Mouse (Mus musculus): ENCODE measurements at regions not wholly inside any gene's neighbourhood (a gene's known extent, or its start where the extent isn't known, plus 50 kb on each side); places are given as distances from the start of the nearest gene placed in this dataset.

DNA sequence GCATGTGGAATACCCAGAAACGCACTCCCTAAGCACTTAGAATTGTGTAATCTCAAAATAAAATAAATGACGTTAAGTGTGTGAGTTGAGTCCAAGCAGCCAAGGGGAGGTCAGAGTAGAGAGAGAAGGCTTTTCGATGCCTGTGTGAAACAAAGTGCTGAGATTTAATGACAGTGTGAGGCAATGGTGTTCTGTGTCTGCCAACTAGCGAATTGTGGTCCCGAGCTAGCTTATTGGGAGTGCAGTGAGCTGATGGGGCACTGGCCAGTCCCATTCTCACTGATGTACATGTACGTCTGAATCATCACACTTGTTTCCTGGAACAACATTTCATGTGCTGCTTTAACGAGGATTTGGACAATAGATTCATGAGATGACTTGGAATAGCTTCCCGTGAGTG, 234.7 kb upstream of the Gm12728 start:
- no peak for ATAC-seq (ENCODE audit: low FRiP score)
- no peak overlapping the region for H3K4me2 ChIP-seq (replicated peaks)
- no peak overlapping the region for H3K4me3 ChIP-seq (replicated peaks; ENCODE audit: low read length)
- H3K4me1 ChIP-seq (replicated peaks; ENCODE audit: control insufficient read depth, insufficient read depth, low read length) = no peaks in the 10 kb centered on the region
- H3K27me3 ChIP-seq (ENCODE audit: control insufficient read depth, insufficient read depth, low read length) = no peaks in the 10 kb centered on the region
- H3K36me3 ChIP-seq (replicated peaks; ENCODE audit: control insufficient read depth, insufficient read depth) = no peaks in the 10 kb centered on the region
- no peak for DNase-seq (ENCODE audit: low spot score)
- no peak overlapping the region for H3K27ac ChIP-seq
- H3K9ac ChIP-seq = no peak overlapping the region
- no peaks in the 10 kb centered on the region for H3K9me3 ChIP-seq (ENCODE audit: control insufficient read depth, low read length)
- 87% methylated on average over 8 of the region's 8 CpGs for WGBS

DNA sequence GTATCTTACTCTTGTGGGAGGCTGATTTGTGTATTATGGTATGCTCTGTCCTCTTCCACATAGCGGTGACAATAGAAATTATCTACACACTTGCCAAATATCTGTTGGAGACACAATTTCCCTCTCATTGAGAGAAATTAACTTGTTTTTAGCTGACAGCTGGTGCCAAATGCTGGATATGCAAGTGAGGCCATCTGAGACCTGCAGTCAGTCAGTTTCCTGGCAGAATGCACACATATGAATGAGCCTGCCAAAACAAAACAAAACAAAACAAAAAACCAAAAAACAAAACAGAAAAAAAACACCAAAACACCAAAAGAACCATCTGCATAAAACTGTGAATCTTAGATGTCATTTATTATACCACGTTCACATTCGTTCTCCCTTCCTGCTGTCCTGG, 233.7 kb upstream of the Gm12728 start:
- no peak overlapping the region for H3K27ac ChIP-seq
- H3K9me3 ChIP-seq (ENCODE audit: control insufficient read depth, low read length) = no peaks in the 10 kb centered on the region
- no peaks in the 10 kb centered on the region for H3K36me3 ChIP-seq (replicated peaks; ENCODE audit: control insufficient read depth, insufficient read depth)
- 93% methylated on average over 3 of the region's 3 CpGs for WGBS
- no peak overlapping the region for H3K4me3 ChIP-seq (replicated peaks; ENCODE audit: low read length)
- peak; percentile 26 for DNase-seq (ENCODE audit: low spot score)
- ATAC-seq (ENCODE audit: low FRiP score) = no peak
- H3K9ac ChIP-seq = no peak overlapping the region
- no peaks in the 10 kb centered on the region for H3K27me3 ChIP-seq (ENCODE audit: control insufficient read depth, insufficient read depth, low read length)
- no peak overlapping the region for H3K4me2 ChIP-seq (replicated peaks)
- H3K4me1 ChIP-seq (replicated peaks; ENCODE audit: control insufficient read depth, insufficient read depth, low read length) = no peaks in the 10 kb centered on the region

DNA sequence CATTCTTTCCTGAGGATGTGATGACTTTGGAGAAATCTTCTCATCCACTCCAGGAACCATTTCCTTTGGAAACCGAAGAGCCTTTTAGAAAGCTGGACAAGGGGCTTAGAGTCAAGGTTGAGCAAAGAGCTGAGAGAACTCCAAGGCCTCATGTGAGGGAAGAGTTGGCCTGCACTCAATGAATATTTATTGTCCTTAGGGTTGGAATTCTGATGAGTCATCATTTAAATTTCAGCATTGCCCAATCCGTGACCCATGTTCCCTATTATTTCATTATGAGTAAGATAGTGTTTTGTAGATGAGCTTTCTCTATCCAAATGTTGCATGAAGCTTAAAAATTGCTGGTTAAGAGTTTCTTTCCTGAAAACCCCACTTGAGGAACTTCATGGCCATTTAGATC, 232.3 kb upstream of the Gm12728 start:
- Histone ChIP-seq H3K9me3 (ENCODE audit: control insufficient read depth, low read length) (no peaks in the 10 kb centered on the region), H3K27ac (no peak overlapping the region), H3K36me3 (replicated peaks; ENCODE audit: control insufficient read depth, insufficient read depth) (no peaks in the 10 kb centered on the region), H3K9ac (no peak overlapping the region), H3K4me1 (replicated peaks; ENCODE audit: control insufficient read depth, insufficient read depth, low read length) (no peaks in the 10 kb centered on the region), H3K4me2 (replicated peaks) (no peak overlapping the region), H3K4me3 (replicated peaks; ENCODE audit: low read length) (no peak overlapping the region), H3K27me3 (ENCODE audit: control insufficient read depth, insufficient read depth, low read length) (no peaks in the 10 kb centered on the region)
- 95% methylated on average over 2 of the region's 2 CpGs for WGBS
- DNase-seq (ENCODE audit: low spot score) (no peak), ATAC-seq (ENCODE audit: low FRiP score) (no peak)

DNA sequence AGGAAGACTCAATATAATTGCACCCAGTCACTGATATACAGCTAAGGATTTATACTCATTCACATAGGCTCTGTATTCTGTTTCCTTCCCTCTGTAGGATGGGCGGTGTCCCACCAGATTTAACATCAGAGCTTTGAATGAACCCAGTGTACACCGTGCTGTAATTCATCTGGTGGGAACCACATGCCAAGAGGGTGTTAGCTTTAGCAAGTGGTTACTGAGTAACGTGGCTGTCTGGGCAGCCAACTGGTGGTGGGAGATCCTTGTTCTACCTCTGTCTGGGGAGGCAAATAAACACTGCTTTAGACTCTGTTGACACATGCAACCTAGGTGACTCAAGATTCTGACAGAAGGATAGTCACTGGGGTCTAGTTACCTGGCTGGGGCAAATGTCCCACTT, 229.6 kb upstream of the Gm12728 start:
- Histone ChIP-seq H3K27ac (no peak overlapping the region), H3K9me3 (ENCODE audit: control insufficient read depth, low read length) (no peaks in the 10 kb centered on the region), H3K4me1 (replicated peaks; ENCODE audit: control insufficient read depth, insufficient read depth, low read length) (no peaks in the 10 kb centered on the region), H3K4me3 (replicated peaks; ENCODE audit: low read length) (no peak overlapping the region), H3K36me3 (replicated peaks; ENCODE audit: control insufficient read depth, insufficient read depth) (no peaks in the 10 kb centered on the region), H3K4me2 (replicated peaks) (no peak overlapping the region), H3K9ac (no peak overlapping the region), H3K27me3 (ENCODE audit: control insufficient read depth, insufficient read depth, low read length) (no peaks in the 10 kb centered on the region)
- no peak for DNase-seq (ENCODE audit: low spot score)
- WGBS = 70% methylated on average over 3 of the region's 3 CpGs
- no peak for ATAC-seq (ENCODE audit: low FRiP score)

DNA sequence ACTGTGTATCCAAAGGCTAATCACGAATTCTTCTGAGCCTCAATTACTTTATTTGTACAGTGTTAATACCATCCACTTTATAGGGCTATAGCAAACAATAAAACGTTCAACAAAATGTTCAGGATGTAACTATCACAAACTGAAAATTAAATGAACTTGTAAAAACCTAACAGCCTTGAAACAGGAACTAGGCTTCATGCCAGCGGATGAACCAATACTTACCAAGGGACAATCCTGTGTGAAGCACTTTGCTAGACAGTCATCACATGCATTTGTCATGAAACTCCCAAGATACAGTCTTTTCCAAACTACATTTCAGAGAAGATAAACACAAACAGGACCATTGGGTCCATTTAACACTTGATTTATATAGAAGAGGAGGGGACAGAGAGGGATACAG, 228.9 kb upstream of the Gm12728 start:
- Histone ChIP-seq H3K27ac (no peak overlapping the region), H3K4me3 (replicated peaks; ENCODE audit: low read length) (no peak overlapping the region), H3K4me2 (replicated peaks) (no peak overlapping the region), H3K36me3 (replicated peaks; ENCODE audit: control insufficient read depth, insufficient read depth) (no peaks in the 10 kb centered on the region), H3K4me1 (replicated peaks; ENCODE audit: control insufficient read depth, insufficient read depth, low read length) (no peaks in the 10 kb centered on the region), H3K27me3 (ENCODE audit: control insufficient read depth, insufficient read depth, low read length) (no peaks in the 10 kb centered on the region), H3K9ac (no peak overlapping the region), H3K9me3 (ENCODE audit: control insufficient read depth, low read length) (no peaks in the 10 kb centered on the region)
- ATAC-seq (ENCODE audit: low FRiP score) (no peak), DNase-seq (ENCODE audit: low spot score) (no peak)
- WGBS = 88% methylated on average over 3 of the region's 3 CpGs

DNA sequence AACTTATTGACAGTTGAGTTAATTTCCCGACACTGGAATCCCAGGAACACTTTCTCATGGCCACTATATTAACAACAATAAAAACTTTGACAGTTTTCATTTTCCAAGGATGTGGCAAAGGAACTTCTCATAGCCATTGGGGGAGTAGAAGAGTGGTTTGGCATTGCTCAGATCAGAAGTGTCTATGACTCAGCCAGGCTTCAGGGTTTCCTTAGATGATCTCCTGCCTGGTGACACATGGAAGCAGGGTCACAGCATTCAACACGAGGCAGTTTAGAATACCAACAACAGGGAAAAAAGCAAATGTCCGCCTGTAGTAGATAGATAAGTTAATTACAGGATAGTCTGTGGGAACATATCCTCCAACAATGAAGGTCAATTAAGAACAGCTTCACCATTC, 228.1 kb upstream of the Gm12728 start:
- H3K27me3 ChIP-seq (ENCODE audit: control insufficient read depth, insufficient read depth, low read length) = no peaks in the 10 kb centered on the region
- no peak overlapping the region for H3K4me3 ChIP-seq (replicated peaks; ENCODE audit: low read length)
- no peak overlapping the region for H3K9ac ChIP-seq
- DNase-seq (ENCODE audit: low spot score) (no peak), ATAC-seq (ENCODE audit: low FRiP score) (no peak)
- H3K9me3 ChIP-seq (ENCODE audit: control insufficient read depth, low read length) = no peaks in the 10 kb centered on the region
- H3K27ac ChIP-seq = no peak overlapping the region
- H3K36me3 ChIP-seq (replicated peaks; ENCODE audit: control insufficient read depth, insufficient read depth) = no peaks in the 10 kb centered on the region
- H3K4me1 ChIP-seq (replicated peaks; ENCODE audit: control insufficient read depth, insufficient read depth, low read length) = no peaks in the 10 kb centered on the region
- WGBS = 72% methylated on average over 3 of the region's 3 CpGs
- no peak overlapping the region for H3K4me2 ChIP-seq (replicated peaks)

DNA sequence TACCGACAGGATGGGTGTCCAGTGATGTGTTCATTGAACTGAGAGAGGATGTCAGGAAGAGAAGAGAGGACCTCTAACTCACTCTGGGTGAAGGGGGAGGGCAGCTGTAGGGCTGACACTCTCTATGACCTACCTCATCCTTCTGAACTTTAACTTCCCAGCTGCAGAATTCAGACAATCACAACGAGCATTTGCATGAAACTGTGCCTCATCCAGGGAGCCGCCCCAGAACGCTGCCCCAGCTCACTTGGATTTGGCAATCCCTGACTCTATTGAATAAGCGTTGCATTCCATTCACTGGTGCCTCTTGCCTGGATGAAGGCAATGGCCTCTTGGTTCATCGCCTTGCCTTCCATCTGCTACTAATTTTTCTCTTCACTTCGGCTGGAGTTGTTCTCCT, 223.9 kb upstream of the Gm12728 start:
- no peak overlapping the region for H3K27ac ChIP-seq
- no peak overlapping the region for H3K4me2 ChIP-seq (replicated peaks)
- H3K27me3 ChIP-seq (ENCODE audit: control insufficient read depth, insufficient read depth, low read length) = no peaks in the 10 kb centered on the region
- DNase-seq (ENCODE audit: low spot score) = no peak
- no peaks in the 10 kb centered on the region for H3K36me3 ChIP-seq (replicated peaks; ENCODE audit: control insufficient read depth, insufficient read depth)
- 74% methylated on average over 7 of the region's 7 CpGs for WGBS
- ATAC-seq (ENCODE audit: low FRiP score) = no peak
- no peak overlapping the region for H3K4me3 ChIP-seq (replicated peaks; ENCODE audit: low read length)
- H3K9me3 ChIP-seq (ENCODE audit: control insufficient read depth, low read length) = no peaks in the 10 kb centered on the region
- no peaks in the 10 kb centered on the region for H3K4me1 ChIP-seq (replicated peaks; ENCODE audit: control insufficient read depth, insufficient read depth, low read length)
- no peak overlapping the region for H3K9ac ChIP-seq

DNA sequence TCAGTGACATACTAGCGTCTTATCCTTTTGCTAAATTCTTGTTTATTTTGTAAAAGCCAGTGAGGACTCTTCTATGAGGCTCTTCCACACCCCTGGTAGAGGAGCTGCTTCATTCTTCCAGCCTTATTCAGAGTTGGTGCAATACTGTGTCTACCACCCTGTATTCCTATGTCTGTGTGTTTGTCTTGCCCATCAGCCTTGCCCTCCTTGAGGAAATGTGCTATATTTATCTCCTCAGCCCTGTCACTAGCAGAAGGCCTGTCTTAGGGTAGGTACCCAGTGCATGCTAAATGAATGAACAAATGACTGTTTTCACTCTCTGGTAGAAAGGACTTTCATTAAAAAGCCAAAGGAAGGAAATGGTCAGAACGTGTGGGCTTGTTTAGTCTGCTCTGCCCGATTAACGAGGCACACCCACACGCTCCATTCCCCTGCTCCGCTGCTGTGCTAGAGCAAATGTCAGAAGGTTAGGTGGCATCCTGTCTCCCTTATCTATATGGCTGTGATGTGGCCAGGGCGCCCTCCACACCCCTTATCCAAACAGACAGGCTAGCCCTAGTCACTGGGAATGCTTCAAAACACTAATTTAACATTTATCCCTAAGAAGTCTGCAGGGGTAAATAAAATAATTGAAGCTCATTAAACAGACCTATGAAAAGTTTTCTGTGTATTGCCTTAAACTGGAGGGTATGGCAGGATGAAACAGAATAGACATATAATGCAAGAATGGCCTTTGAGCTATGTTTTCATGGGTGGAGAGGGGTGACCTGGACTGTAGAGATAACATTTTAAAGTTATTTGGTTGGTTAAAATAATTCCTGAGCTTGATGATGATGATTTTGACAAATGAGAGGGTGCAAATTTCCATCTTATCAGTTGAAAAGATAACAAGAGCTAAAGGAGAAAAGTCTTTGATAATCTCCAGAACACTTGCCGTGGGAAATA, 222.9 kb upstream of the Gm12728 start:
- no peak overlapping the region for H3K9ac ChIP-seq
- no peak overlapping the region for H3K27ac ChIP-seq
- no peak for ATAC-seq (ENCODE audit: low FRiP score)
- no peaks in the 10 kb centered on the region for H3K36me3 ChIP-seq (replicated peaks; ENCODE audit: control insufficient read depth, insufficient read depth)
- no peaks in the 10 kb centered on the region for H3K9me3 ChIP-seq (ENCODE audit: control insufficient read depth, low read length)
- WGBS = 84% methylated on average over 8 of the region's 8 CpGs
- no peaks in the 10 kb centered on the region for H3K27me3 ChIP-seq (ENCODE audit: control insufficient read depth, insufficient read depth, low read length)
- H3K4me1 ChIP-seq (replicated peaks; ENCODE audit: control insufficient read depth, insufficient read depth, low read length) = no peaks in the 10 kb centered on the region
- DNase-seq (ENCODE audit: low spot score) = no peak
- H3K4me3 ChIP-seq (replicated peaks; ENCODE audit: low read length) = no peak overlapping the region
- no peak overlapping the region for H3K4me2 ChIP-seq (replicated peaks)

DNA sequence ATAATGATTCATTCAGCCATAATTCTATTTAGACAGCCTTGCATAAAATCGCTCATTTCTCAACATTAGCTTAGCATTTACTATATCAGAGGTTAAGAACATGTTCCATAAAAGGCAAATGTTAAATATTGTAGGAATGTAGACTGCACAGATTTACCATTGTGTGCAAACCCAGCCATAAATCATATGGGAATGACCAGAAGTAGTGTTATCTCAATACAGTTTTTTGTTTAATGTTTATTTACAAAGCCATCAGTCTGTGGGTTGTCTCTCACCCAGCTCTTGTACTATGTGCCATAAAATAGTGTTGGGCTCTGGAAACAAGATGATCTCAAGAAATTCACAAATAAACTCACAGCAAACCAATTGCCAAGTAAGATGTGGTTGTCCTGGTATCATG, 220.0 kb upstream of the Gm12728 start:
- 94% methylated on average over 1 of the region's 1 CpGs for WGBS
- Histone ChIP-seq H3K36me3 (replicated peaks; ENCODE audit: control insufficient read depth, insufficient read depth) (no peaks in the 10 kb centered on the region), H3K9me3 (ENCODE audit: control insufficient read depth, low read length) (no peaks in the 10 kb centered on the region), H3K4me2 (replicated peaks) (no peak overlapping the region), H3K4me3 (replicated peaks; ENCODE audit: low read length) (no peak overlapping the region), H3K4me1 (replicated peaks; ENCODE audit: control insufficient read depth, insufficient read depth, low read length) (no peaks in the 10 kb centered on the region), H3K9ac (no peak overlapping the region), H3K27me3 (ENCODE audit: control insufficient read depth, insufficient read depth, low read length) (no peaks in the 10 kb centered on the region), H3K27ac (no peak overlapping the region)
- ATAC-seq (ENCODE audit: low FRiP score) (no peak), DNase-seq (ENCODE audit: low spot score) (no peak)

DNA sequence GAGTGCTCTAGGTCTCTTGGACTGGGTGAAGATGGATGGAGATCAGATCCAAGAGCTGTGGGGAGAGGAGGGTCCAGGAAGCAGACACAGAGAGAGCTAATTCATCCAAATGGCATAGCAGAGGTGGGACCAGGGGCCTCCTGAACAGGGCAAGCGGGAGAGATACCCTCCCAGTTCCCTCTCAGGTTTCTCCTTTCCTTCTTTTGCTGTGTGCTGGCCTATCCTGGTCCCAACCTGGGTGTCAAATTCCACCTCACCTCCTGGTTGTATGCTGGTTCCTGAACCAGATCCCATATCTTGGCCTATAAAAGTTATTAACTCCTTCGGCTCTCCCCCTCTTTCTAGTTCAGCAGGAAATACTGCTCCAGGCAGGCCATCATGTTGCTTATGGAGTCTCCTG, 214.1 kb upstream of the Gm12728 start:
- WGBS = 94% methylated on average over 2 of the region's 2 CpGs
- Histone ChIP-seq H3K4me2 (replicated peaks) (no peak overlapping the region), H3K27me3 (ENCODE audit: control insufficient read depth, insufficient read depth, low read length) (no peaks in the 10 kb centered on the region), H3K27ac (no peak overlapping the region), H3K9ac (no peak overlapping the region), H3K4me1 (replicated peaks; ENCODE audit: control insufficient read depth, insufficient read depth, low read length) (no peaks in the 10 kb centered on the region), H3K4me3 (replicated peaks; ENCODE audit: low read length) (no peak overlapping the region), H3K36me3 (replicated peaks; ENCODE audit: control insufficient read depth, insufficient read depth) (no peaks in the 10 kb centered on the region), H3K9me3 (ENCODE audit: control insufficient read depth, low read length) (0 out of 2 replicates have a peak, but pooled peaks cover 4% of the 10 kb centered on the region)
- DNase-seq (ENCODE audit: low spot score) = no peak
- ATAC-seq (ENCODE audit: low FRiP score) = no peak

Data from hindbrain, embryonic 14.5 days (tissue).